Mouse (Mus musculus) MEL-GATA-1-ER (cell line): Measurements from ENCODE around the gene Olfr522.

Experiments used
- DNase-seq: peaks from one replicate; pipeline ENCODE4 v3.0.0-alpha.2; 2012; ENCODE audit warnings: low read depth; ENCODE audit errors: extremely low read depth

The Olfr522 gene

GRCm38 (mm10) chr7:140116329-140117054 is 48.1 kb downstream of the Olfr522 start, which contains the start of gene Echs1:
TSS of gene Echs1 (minus strand) at chr7:140116476.
- peak; percentile 68 for DNase-seq

- no peak for DNase-seq
Observed at GRCm38 (mm10) chr7:140115583-140116328, 48.8 kb downstream of the Olfr522 start, which contains the start of gene Paox. TSS of gene Paox (plus strand) at chr7:140115799.

DNA sequence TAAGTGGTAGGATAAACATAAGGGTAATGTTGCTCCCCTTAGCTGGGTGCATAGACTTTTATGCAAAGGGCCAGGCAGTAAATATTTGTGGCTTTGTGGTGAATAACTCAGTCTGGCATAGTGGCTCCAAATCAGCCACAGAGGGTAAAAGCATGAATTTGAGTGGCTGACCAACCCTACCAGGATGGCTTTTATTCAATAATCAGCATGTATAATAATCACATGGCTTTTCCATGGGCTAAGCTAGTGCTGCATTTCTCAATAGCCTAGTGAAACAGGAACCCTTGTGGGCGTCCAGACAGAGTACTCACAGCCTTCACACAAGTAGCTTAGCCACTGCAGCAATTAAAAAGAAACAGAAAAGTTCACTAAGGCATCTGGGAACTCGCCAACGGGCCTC is 52.6 kb downstream of the Olfr522 start:
- DNase-seq: no peak
